Mouse (Mus musculus) intestine, embryonic 14.5 days (tissue): ENCODE results near the gene Aldh4a1. TPM values are rescaled to one million over a fixed set of nuclear protein-coding genes. Genes with fewer than 3 reads are reported as not detected.

Experiments
- ATAC-seq: fragments of 200-750 bp; cut with Nextera tagmentation; replicated peaks from 2 replicates; pipeline ENCODE4 v1.8.0; 2017; ENCODE audit warnings: low read depth, moderate number of reproducible peaks, moderate TSS enrichment, moderate library complexity; ENCODE audit not compliant: low FRiP score, low TSS enrichment
- DNase-seq: peaks from one replicate; pipeline ENCODE4 v3.0.0-alpha.2; 2018; ENCODE audit warnings: low spot score
- H3K27ac ChIP-seq: fragments of 300-500 bp; sonication (generic); 2 replicates; pipeline ENCODE4 v1.5.1; 2014; ENCODE audit warnings: low read depth, mild to moderate bottlenecking, control low read depth
- H3K27me3 ChIP-seq: fragments of 300-500 bp; sonication (generic); replicated peaks from 2 replicates; pipeline ENCODE4 v1.6.1; 2014; ENCODE audit warnings: low read length, control low read depth; ENCODE audit not compliant: control insufficient read depth, insufficient read depth
- H3K36me3 ChIP-seq: fragments of 300-500 bp; sonication (generic); 2 replicates; pipeline ENCODE4 v1.6.1; 2014; ENCODE audit warnings: low read length, control low read depth; ENCODE audit not compliant: control insufficient read depth, insufficient read depth
- H3K4me1 ChIP-seq: fragments of 300-500 bp; sonication (generic); replicated peaks from 2 replicates; pipeline ENCODE4 v1.6.1; 2014; ENCODE audit warnings: low read length, control low read depth, mixed read lengths; ENCODE audit not compliant: control insufficient read depth, insufficient read depth
- H3K4me2 ChIP-seq: fragments of 300-500 bp; sonication (generic); 2 replicates; pipeline ENCODE4 v1.6.1; 2014; ENCODE audit warnings: low read length
- H3K4me3 ChIP-seq: fragments of 300-500 bp; sonication (generic); 2 replicates; pipeline ENCODE4 v1.5.1; 2014; ENCODE audit warnings: low read depth, low read length, control low read depth, mixed read lengths
- H3K9ac ChIP-seq: fragments of 300-500 bp; sonication (generic); 2 replicates; pipeline ENCODE4 v1.6.1; 2014; ENCODE audit warnings: mild to moderate bottlenecking, low read length
- H3K9me3 ChIP-seq: fragments of 300-500 bp; sonication (generic); 2 replicates; pipeline ENCODE4 v1.6.1; 2016; ENCODE audit warnings: low read length, control low read depth; ENCODE audit not compliant: control insufficient read depth
- WGBS: fragments of 180-500 bp; shearing (Covaris S2); extraction: QIAGEN DNeasy Blood & Tissue Kit; methylation state at CpG from one replicate; pipeline ENCODE4 v1.1.7; 2014; 5-methylcytosine and 5-hydroxymethylcytosine counted together
- polyA plus RNA-seq: library from polyadenylated mRNA; unstranded; fragments of >200 nt; fragmentation: Nextera tagmentation; extraction: Ambion mirVana; gene quantifications from 2 replicates; pipeline ENCODE4 v1.2.1, GENCODE M21; 2014

Aldh4a1 gene
- polyA plus RNA-seq, 1 experiment from 2014 or later = 11.0 TPM

GRCm38 (mm10) chr4:139623434-139624115, 909 bp downstream of the Aldh4a1 start:
- Histone ChIP-seq H3K27ac (peak overlapping the region; percentile 79), H3K4me2 (peak overlapping the region; percentile 91), H3K9me3 (no peaks in the 10 kb centered on the region), H3K9ac (peak overlapping the region; percentile 66), H3K4me3 (peak overlapping the region; percentile 75), H3K4me1 (peaks cover 19% of the 10 kb centered on the region), H3K36me3 (no peaks in the 10 kb centered on the region), H3K27me3 (no peaks in the 10 kb centered on the region)
- no peak for DNase-seq
- ATAC-seq = no peak
- WGBS = 19% methylated on average over 21 of the region's 21 CpGs

- Histone ChIP-seq H3K4me1 (peaks cover 19% of the 10 kb centered on the region), H3K27ac (no peak overlapping the region), H3K9ac (no peak overlapping the region), H3K4me3 (no peak overlapping the region), H3K36me3 (no peaks in the 10 kb centered on the region), H3K9me3 (no peaks in the 10 kb centered on the region), H3K27me3 (no peaks in the 10 kb centered on the region), H3K4me2 (peak overlapping the region; percentile 91)
- WGBS = 40% methylated on average over 5 of the region's 5 CpGs
- ATAC-seq (no peak), DNase-seq (no peak)
These were observed 1.4 kb downstream of the Aldh4a1 start for GRCm38 (mm10) chr4:139624116-139624489.

GRCm38 (mm10) chr4:139624706-139625105, 2.0 kb downstream of the Aldh4a1 start:
- H3K36me3 ChIP-seq = no peaks in the 10 kb centered on the region
- peaks cover 19% of the 10 kb centered on the region for H3K4me1 ChIP-seq
- H3K9ac ChIP-seq = no peak overlapping the region
- H3K4me3 ChIP-seq = no peak overlapping the region
- ATAC-seq (no peak), DNase-seq (no peak)
- WGBS = 56% methylated on average over 10 of the region's 10 CpGs
- no peak overlapping the region for H3K27ac ChIP-seq
- H3K9me3 ChIP-seq = no peaks in the 10 kb centered on the region
- no peaks in the 10 kb centered on the region for H3K27me3 ChIP-seq
- peak overlapping the region; percentile 91 for H3K4me2 ChIP-seq

- Histone ChIP-seq H3K9ac (no peak overlapping the region), H3K9me3 (no peaks in the 10 kb centered on the region), H3K4me3 (no peak overlapping the region), H3K27ac (no peak overlapping the region), H3K27me3 (no peaks in the 10 kb centered on the region), H3K36me3 (no peaks in the 10 kb centered on the region), H3K4me2 (no peak overlapping the region), H3K4me1 (peaks cover 15% of the 10 kb centered on the region)
- WGBS = 93% methylated on average over 11 of the region's 11 CpGs
- DNase-seq = no peak
- no peak for ATAC-seq
These were observed 4.7 kb downstream of the Aldh4a1 start for GRCm38 (mm10) chr4:139627361-139627760.

GRCm38 (mm10) chr4:139630171-139630570, 7.5 kb downstream of the Aldh4a1 start:
- Histone ChIP-seq H3K36me3 (0 out of 2 replicates have a peak, but pooled peaks cover 2% of the 10 kb centered on the region), H3K4me3 (no peak overlapping the region), H3K4me2 (no peak overlapping the region), H3K4me1 (no peaks in the 10 kb centered on the region), H3K27ac (no peak overlapping the region), H3K27me3 (0 out of 2 replicates have a peak, but pooled peaks cover 5% of the 10 kb centered on the region), H3K9me3 (no peaks in the 10 kb centered on the region), H3K9ac (no peak overlapping the region)
- no peak for DNase-seq
- no peak for ATAC-seq
- WGBS = 62% methylated on average over 10 of the region's 10 CpGs

- H3K4me2 ChIP-seq = no peak overlapping the region
- H3K9me3 ChIP-seq = no peaks in the 10 kb centered on the region
- ATAC-seq = no peak
- no peak overlapping the region for H3K27ac ChIP-seq
- H3K4me3 ChIP-seq = no peak overlapping the region
- 57% methylated on average over 5 of the region's 5 CpGs for WGBS
- 0 out of 2 replicates have a peak, but pooled peaks cover 7% of the 10 kb centered on the region for H3K36me3 ChIP-seq
- no peak overlapping the region for H3K9ac ChIP-seq
- no peaks in the 10 kb centered on the region for H3K4me1 ChIP-seq
- no peak for DNase-seq
- 0 out of 2 replicates have a peak, but pooled peaks cover 5% of the 10 kb centered on the region for H3K27me3 ChIP-seq
These were observed 8.5 kb downstream of the Aldh4a1 start for GRCm38 (mm10) chr4:139631141-139631540.

GRCm38 (mm10) chr4:139631569-139632253, 9.0 kb downstream of the Aldh4a1 start:
- Histone ChIP-seq H3K4me1 (no peaks in the 10 kb centered on the region), H3K4me2 (no peak overlapping the region), H3K27ac (no peak overlapping the region), H3K27me3 (0 out of 2 replicates have a peak, but pooled peaks cover 5% of the 10 kb centered on the region), H3K9ac (no peak overlapping the region), H3K4me3 (no peak overlapping the region), H3K36me3 (0 out of 2 replicates have a peak, but pooled peaks cover 7% of the 10 kb centered on the region), H3K9me3 (no peaks in the 10 kb centered on the region)
- no peak for ATAC-seq
- DNase-seq = no peak
- WGBS = 84% methylated on average over 7 of the region's 7 CpGs

GRCm38 (mm10) chr4:139632254-139632580, 9.6 kb downstream of the Aldh4a1 start:
- no peak for ATAC-seq
- 0 out of 2 replicates have a peak, but pooled peaks cover 5% of the 10 kb centered on the region for H3K27me3 ChIP-seq
- H3K4me2 ChIP-seq = no peak overlapping the region

More at GRCm38 (mm10) chr4:139632254-139632580, 9.6 kb downstream of the Aldh4a1 start:
- H3K36me3 ChIP-seq = 0 out of 2 replicates have a peak, but pooled peaks cover 7% of the 10 kb centered on the region
- no peak overlapping the region for H3K27ac ChIP-seq
- no peak for DNase-seq
- no peaks in the 10 kb centered on the region for H3K4me1 ChIP-seq
- no peak overlapping the region for H3K9ac ChIP-seq
- H3K9me3 ChIP-seq = no peaks in the 10 kb centered on the region
- 81% methylated on average over 10 of the region's 10 CpGs for WGBS
- H3K4me3 ChIP-seq = no peak overlapping the region
